Mouse (Mus musculus) heart, adult 2 months (tissue): Measurements from ENCODE around the gene Tenm4. TPM values are rescaled to one million over a fixed set of nuclear protein-coding genes. Genes with fewer than 3 reads are reported as not detected.

Experiments used
- DNase-seq, 2 experiments: peaks; one replicate each; pipeline ENCODE4 v3.0.0; 2021
- H3K27ac ChIP-seq: fragments of 200-600 bp; 2 replicates; pipeline ENCODE4 v1.8.1; 2022
- H3K27me3 ChIP-seq: fragments of 200-500 bp; 2 replicates; pipeline ENCODE4 v1.6.1; 2012; ENCODE audit warnings: mild to moderate bottlenecking, low read length, inconsistent platforms, mixed read lengths; ENCODE audit not compliant: control insufficient read depth, insufficient read depth
- H3K36me3 ChIP-seq: fragments of 200-500 bp; 2 replicates; pipeline ENCODE4 v1.6.1; 2012; ENCODE audit warnings: low read length, inconsistent platforms; ENCODE audit not compliant: control insufficient read depth, insufficient read depth
- H3K4me1 ChIP-seq: fragments of 200-500 bp; 2 replicates; pipeline ENCODE4 v1.6.1; 2011; ENCODE audit warnings: low read length; ENCODE audit not compliant: control insufficient read depth, insufficient read depth
- H3K4me3 ChIP-seq: fragments of 200-600 bp; 2 replicates; pipeline ENCODE4 v1.8.1; 2022
- H3K79me2 ChIP-seq: fragments of 200-500 bp; replicated peaks from 2 replicates; pipeline ENCODE4 v1.6.1; 2012; ENCODE audit warnings: mild to moderate bottlenecking, inconsistent platforms, low read length, moderate library complexity, mixed read lengths; ENCODE audit not compliant: control insufficient read depth, insufficient read depth
- H3K9ac ChIP-seq: fragments of 200-500 bp; 2 replicates; pipeline ENCODE4 v1.6.1; 2012; ENCODE audit warnings: low read depth, mild to moderate bottlenecking, control low read depth, inconsistent platforms, low read length, mixed read lengths
- CTCF ChIP-seq: fragments of 200-600 bp; IDR thresholded peaks from 2 replicates; pipeline ENCODE4 v1.8.1; 2022; ENCODE audit warnings: antibody characterized with exemption, mild to moderate bottlenecking, moderate library complexity
- EP300 ChIP-seq: fragments of 200-500 bp; IDR thresholded peaks from 2 replicates; pipeline ENCODE4 v1.6.1; 2011; ENCODE audit warnings: low read depth, low read length, control low read depth; ENCODE audit not compliant: insufficient read depth
- POLR2A ChIP-seq: fragments of 200-500 bp; IDR thresholded peaks from 2 replicates; pipeline ENCODE4 v1.6.1; 2011; ENCODE audit warnings: mild to moderate bottlenecking, low read depth, low read length, control low read depth; ENCODE audit not compliant: insufficient read depth
- WGBS: fragments of 180-500 bp; shearing (Covaris S2); methylation state at CpG from one replicate; pipeline ENCODE4 v1.1.7; 2018; 5-methylcytosine and 5-hydroxymethylcytosine counted together
- intact Hi-C: fragments of 180-260 bp; cut with DNase I; formaldehyde crosslinking; loops from one replicate; pipeline ENCODE4 v1.15.1; 2025
- polyA plus RNA-seq: library from polyadenylated mRNA; depleted of rRNA; stranded (reverse); fragments of >200 nt; gene quantifications from 2 replicates; pipeline ENCODE4 v1.2.3, GENCODE M21; 2012
- total RNA-seq, 2 experiments: library from RNA; stranded (reverse); gene quantifications; 2 replicates each; pipeline ENCODE4 v1.2.3; 2021

Tenm4 gene
- total and polyA plus RNA-seq, 3 experiments = 0.34 to 1.3 (median 0.74) TPM

DNA sequence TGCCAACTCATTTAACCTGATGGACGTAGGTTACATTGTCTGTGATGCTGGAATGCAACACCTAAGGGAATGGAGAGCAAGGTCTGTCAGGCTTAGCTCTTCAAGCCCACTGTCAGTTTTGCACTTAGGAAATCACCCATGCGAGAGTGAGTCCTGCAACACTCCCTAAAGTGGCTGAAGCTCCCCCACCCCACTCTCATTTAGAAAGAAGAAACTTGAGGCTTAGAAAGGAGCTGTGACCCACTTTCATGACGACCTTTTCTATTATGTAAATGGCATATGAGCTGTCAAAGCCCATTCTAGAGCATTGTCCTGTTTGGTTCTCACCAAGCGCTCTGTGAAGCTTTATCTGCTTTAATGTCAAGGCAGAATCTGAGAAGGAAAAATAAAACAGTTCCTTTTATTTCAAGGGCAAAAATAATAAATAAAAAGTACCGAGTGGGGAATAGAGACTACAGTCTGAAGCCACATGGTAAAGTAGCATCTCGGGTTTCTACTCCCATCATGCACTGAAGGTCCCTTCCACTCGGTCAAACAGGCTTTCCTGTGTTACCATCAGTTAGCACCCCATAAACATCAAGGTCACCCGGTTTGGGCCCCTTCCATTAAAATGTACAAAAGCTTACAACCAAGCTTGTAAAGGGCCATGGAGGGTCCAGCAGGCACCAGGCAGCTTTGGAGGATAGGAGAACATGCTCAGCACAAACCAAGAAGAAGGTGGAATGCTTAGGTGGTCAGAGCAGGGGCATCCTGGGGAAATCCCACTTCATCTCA lies 621.6 kb downstream of the Tenm4 start:
- TF ChIP-seq EP300 (no peak), POLR2A (no peak), CTCF (no peak)
- Histone ChIP-seq H3K9ac (no peak overlapping the region), H3K79me2 (no peaks in the 10 kb centered on the region), H3K27ac (no peak overlapping the region), H3K27me3 (no peaks in the 10 kb centered on the region), H3K4me3 (no peak overlapping the region), H3K4me1 (no peaks in the 10 kb centered on the region; the same call in 1 of the 2 replicates), H3K36me3 (no peaks in the 10 kb centered on the region)
- 80% methylated on average over 8 of the region's 8 CpGs for WGBS
- intact Hi-C loops = no loop called here
- DNase-seq = no peak

DNA sequence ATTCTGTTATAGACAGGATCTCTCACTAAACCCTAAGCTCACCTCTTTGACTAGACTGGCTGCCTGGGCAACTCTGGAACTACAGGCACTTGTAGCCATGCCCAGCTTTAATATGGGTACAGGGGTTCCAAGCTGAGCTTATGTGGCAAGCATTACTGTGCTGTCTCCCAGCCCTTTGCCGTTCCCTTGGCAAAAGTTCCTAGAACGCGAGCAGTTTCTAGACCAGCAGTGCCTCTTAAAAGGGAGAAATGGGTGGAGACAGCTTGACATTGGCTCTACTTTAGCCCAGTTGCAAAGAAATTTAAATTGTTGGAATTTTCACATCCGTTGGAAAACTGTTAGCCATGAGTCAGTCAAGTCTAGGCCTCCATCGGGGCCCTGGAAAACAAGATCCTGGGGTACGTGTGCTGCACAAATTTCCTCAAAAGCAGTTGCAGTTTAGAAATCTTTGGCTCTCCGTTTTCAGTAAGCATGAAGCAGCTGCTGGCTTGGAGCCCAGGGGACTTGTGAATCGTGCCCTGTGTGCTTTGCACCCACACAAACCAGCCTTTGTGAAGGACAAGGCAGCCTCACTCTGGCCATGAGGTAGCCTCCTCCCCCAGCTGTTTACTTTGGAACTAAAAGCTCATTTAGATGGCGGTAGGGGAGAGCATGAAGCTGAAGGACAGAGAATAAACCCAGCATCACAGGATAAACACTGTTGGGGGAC lies 625.1 kb downstream of the Tenm4 start:
- Histone ChIP-seq H3K4me1 (no peaks in the 10 kb centered on the region; the same call in 1 of the 2 replicates), H3K36me3 (no peaks in the 10 kb centered on the region), H3K9ac (no peak overlapping the region), H3K27me3 (no peaks in the 10 kb centered on the region), H3K4me3 (no peak overlapping the region), H3K27ac (no peak overlapping the region), H3K79me2 (no peaks in the 10 kb centered on the region)
- TF ChIP-seq POLR2A = no peak
- TF ChIP-seq EP300 = no peak
- no peak for TF ChIP-seq CTCF
- DNase-seq = peak; percentile 54 to 66
- 40% methylated on average over 9 of the region's 9 CpGs for WGBS
- intact Hi-C loops = no loop called here

- no peak overlapping the region for H3K4me3 ChIP-seq
- H3K27ac ChIP-seq = no peak overlapping the region
- 74% methylated on average over 20 of the region's 20 CpGs for WGBS
- intact Hi-C loops = no loop called here
- H3K27me3 ChIP-seq = no peaks in the 10 kb centered on the region
- TF ChIP-seq EP300 = no peak
- TF ChIP-seq CTCF = no peak
- TF ChIP-seq POLR2A = no peak
- no peaks in the 10 kb centered on the region for H3K36me3 ChIP-seq
- H3K79me2 ChIP-seq = no peaks in the 10 kb centered on the region
- H3K9ac ChIP-seq = no peak overlapping the region
- peak; percentile 23 to 27 for DNase-seq
- no peaks in the 10 kb centered on the region; the same call in 1 of the 2 replicates for H3K4me1 ChIP-seq
Measured at GRCm38 (mm10) chr7:96796788-96797485, 625.9 kb downstream of the Tenm4 start.

- DNase-seq = no peak
- Histone ChIP-seq H3K27me3 (no peaks in the 10 kb centered on the region), H3K4me1 (no peaks in the 10 kb centered on the region; the same call in 1 of the 2 replicates), H3K4me3 (no peak overlapping the region), H3K36me3 (no peaks in the 10 kb centered on the region), H3K27ac (no peak overlapping the region), H3K79me2 (no peaks in the 10 kb centered on the region), H3K9ac (no peak overlapping the region)
- WGBS = 61% methylated on average over 13 of the region's 13 CpGs
- TF ChIP-seq POLR2A (no peak), EP300 (no peak), CTCF (no peak)
- intact Hi-C loops = no loop called here
Measured at GRCm38 (mm10) chr7:96797716-96798332, 626.8 kb downstream of the Tenm4 start.

- Histone ChIP-seq H3K9ac (no peak overlapping the region), H3K4me1 (no peaks in the 10 kb centered on the region; the same call in 1 of the 2 replicates), H3K79me2 (no peaks in the 10 kb centered on the region), H3K27ac (no peak overlapping the region), H3K36me3 (no peaks in the 10 kb centered on the region), H3K27me3 (no peaks in the 10 kb centered on the region), H3K4me3 (no peak overlapping the region)
- WGBS = 73% methylated on average over 5 of the region's 5 CpGs
- TF ChIP-seq EP300 = no peak
- DNase-seq = no peak
- intact Hi-C loops = no loop called here
Measured at GRCm38 (mm10) chr7:96799816-96800215, 628.8 kb downstream of the Tenm4 start.
